Comparison of ENCODE assay signal across 9 mouse cellular contexts in the genomic region with DNA sequence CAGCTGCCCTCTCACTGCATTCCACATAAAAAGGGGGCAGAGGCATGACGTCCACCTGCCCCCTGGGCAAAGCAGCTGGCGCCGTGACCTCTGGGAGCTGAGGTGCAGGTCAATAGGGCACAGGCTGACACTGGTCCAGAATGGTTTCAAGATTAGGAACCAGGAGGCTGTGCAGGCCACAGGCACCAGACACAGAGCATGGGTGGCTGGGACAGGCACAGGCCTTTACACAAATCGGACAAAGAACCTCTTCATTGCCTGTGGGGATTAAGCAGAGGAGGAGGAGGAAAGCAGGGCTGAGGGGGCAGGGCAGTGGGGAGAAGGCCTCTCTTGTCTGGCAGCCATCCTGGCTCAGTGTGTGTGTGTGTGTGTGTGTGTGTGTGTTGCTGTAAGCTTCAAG. TPM values are rescaled to one million over a fixed set of nuclear protein-coding genes. Genes with fewer than 3 reads are reported as not detected.
DNase-seq lines count a peak whose midpoint lies in the region; ATAC-seq and TF ChIP-seq lines count a peak whose summit lies in the region.
"Had no signal": no experiment of that assay in that cellular context is flagged by ENCODE, and none has a peak within 500 bp of the region (broad histone marks: within the 10 kb centered on the region; RNA-seq: fewer than 3 reads in every experiment).

No protein-coding gene starts in this region.

- no peak for TF ChIP-seq POLR2A in kidney, adult 2 months (IDR thresholded peaks at IDR 0.05; ENCODE audit: low read depth, low read length)

- no peak overlapping the region for H3K4me2 ChIP-seq in hindbrain, embryonic 16.5 days (ENCODE audit: low read length)
- no peak overlapping the region for H3K4me2 ChIP-seq in midbrain, embryonic 14.5 days (ENCODE audit: low read length)

- peak; percentile 52; the same call in 1 of the 2 replicates for ATAC-seq in hindbrain, embryonic 16.5 days
- peak; percentile 37; the same call in 1 of the 2 replicates for ATAC-seq in midbrain, embryonic 14.5 days (ENCODE audit: low FRiP score, low TSS enrichment)

- peaks cover 6% of the 10 kb centered on the region; the same call in 1 of the 2 replicates for H3K36me3 ChIP-seq in kidney, adult 2 months (ENCODE audit: control insufficient read depth, insufficient read depth, low read length)
- peaks cover 64% of the 10 kb centered on the region for H3K36me3 ChIP-seq in embryonic facial prominence, embryonic 10.5 days (replicated peaks)
- no peaks in the 10 kb centered on the region for H3K36me3 ChIP-seq in hindbrain, embryonic 16.5 days (ENCODE audit: control insufficient read depth, insufficient read depth, low read length)
- no peaks in the 10 kb centered on the region for H3K36me3 ChIP-seq in midbrain, embryonic 14.5 days (ENCODE audit: control insufficient read depth, insufficient read depth, low read length)

- H3K27me3 ChIP-seq in kidney, adult 2 months (replicated peaks; ENCODE audit: control insufficient read depth, insufficient read depth, low read length), result no peaks in the 10 kb centered on the region
- no peaks in the 10 kb centered on the region for H3K27me3 ChIP-seq in embryonic facial prominence, embryonic 10.5 days (replicated peaks; ENCODE audit: low read depth, poor library complexity, severe bottlenecking)
- no peaks in the 10 kb centered on the region for H3K27me3 ChIP-seq in hindbrain, embryonic 16.5 days (replicated peaks; ENCODE audit: control insufficient read depth, insufficient read depth, low read length)
- H3K27me3 ChIP-seq in midbrain, embryonic 14.5 days (ENCODE audit: control insufficient read depth, insufficient read depth, low read length), result no peaks in the 10 kb centered on the region

- TF ChIP-seq CTCF in kidney, adult 2 months (conservative IDR thresholded peaks at IDR 0.05; ENCODE audit: insufficient read depth, insufficient read length, low read depth, low read length), result no peak

- peaks cover 6% of the 10 kb centered on the region; the same call in 1 of the 2 replicates for H3K4me1 ChIP-seq in kidney, adult 2 months (ENCODE audit: control insufficient read depth, insufficient read depth, low read length)
- peaks cover 25% of the 10 kb centered on the region for H3K4me1 ChIP-seq in embryonic facial prominence, embryonic 10.5 days
- 0 out of 2 replicates have a peak, but pooled peaks cover 3% of the 10 kb centered on the region for H3K4me1 ChIP-seq in hindbrain, embryonic 16.5 days (ENCODE audit: control insufficient read depth, insufficient read depth, low read depth, low read length)
- H3K4me1 ChIP-seq in midbrain, embryonic 14.5 days (ENCODE audit: control insufficient read depth, insufficient read depth, low read length), result no peaks in the 10 kb centered on the region

- H3K9me3 ChIP-seq in embryonic facial prominence, embryonic 10.5 days, result no peaks in the 10 kb centered on the region
- no peaks in the 10 kb centered on the region for H3K9me3 ChIP-seq in hindbrain, embryonic 16.5 days (ENCODE audit: control insufficient read depth, low read length)
- no peaks in the 10 kb centered on the region for H3K9me3 ChIP-seq in midbrain, embryonic 14.5 days (ENCODE audit: control insufficient read depth, low read length)

- WGBS in kidney, adult 2 months, result 47% methylated on average over 4 of the region's 4 CpGs
- 25% methylated on average over 4 of the region's 4 CpGs for WGBS in embryonic facial prominence, embryonic 10.5 days
- WGBS in hindbrain, embryonic 16.5 days, result 65% methylated on average over 4 of the region's 4 CpGs
- 41% methylated on average over 4 of the region's 4 CpGs for WGBS in midbrain, embryonic 14.5 days

- no peak overlapping the region for H3K27ac ChIP-seq in kidney, adult 2 months (ENCODE audit: insufficient read depth, low read depth, low read length)
- peak overlapping the region; percentile 80 for H3K27ac ChIP-seq in embryonic facial prominence, embryonic 10.5 days (replicated peaks)
- no peak overlapping the region for H3K27ac ChIP-seq in hindbrain, embryonic 16.5 days (ENCODE audit: low read depth, low read length)
- peak overlapping the region; percentile 52; the same call in 1 of the 2 replicates for H3K27ac ChIP-seq in midbrain, embryonic 14.5 days (replicated peaks; ENCODE audit: low read depth, low read length)
- H3K27ac ChIP-seq: liver, embryonic 14.5 days had no signal

- no peak overlapping the region for H3K9ac ChIP-seq in hindbrain, embryonic 16.5 days (ENCODE audit: low read depth, low read length)
- H3K9ac ChIP-seq in midbrain, embryonic 14.5 days (replicated peaks; ENCODE audit: low read length), result no peak overlapping the region
- H3K9ac ChIP-seq: liver, embryonic 14.5 days had no signal

- no peak overlapping the region for H3K4me3 ChIP-seq in kidney, adult 2 months (ENCODE audit: insufficient read depth, low read depth, low read length)
- no peak overlapping the region for H3K4me3 ChIP-seq in embryonic facial prominence, embryonic 10.5 days
- H3K4me3 ChIP-seq in hindbrain, embryonic 16.5 days (ENCODE audit: low read length), result no peak overlapping the region
- no peak overlapping the region for H3K4me3 ChIP-seq in midbrain, embryonic 14.5 days (replicated peaks; ENCODE audit: low read depth, low read length)

- peak; percentile 6 for DNase-seq in kidney, adult 2 months
- DNase-seq in kidney, adult 11 months, result no peak
- peak; percentile 49 for DNase-seq in embryonic facial prominence, embryonic 10.5 days (ENCODE audit: low spot score)
- peak; percentile 59 for DNase-seq in midbrain, embryonic 14.5 days
- no peak for DNase-seq in kidney, postnatal 14 days
- DNase-seq in kidney, adult 8-10 months, result no peak
- no peak for DNase-seq in spleen, postnatal 14 days (ENCODE audit: low spot score in 2 of 2)

RNA-seq across cellular contexts. Expression of gene Saysd1, which starts 5.8 kb away (rescaled TPM):
- 10.8 and 11.4 TPM in 2 replicates for polyA plus RNA-seq in kidney, adult 2 months (2012; rRNA removed)
- polyA plus RNA-seq in embryonic facial prominence, embryonic 10.5 days (2016; fragmentation: Nextera tagmentation; extraction: Ambion mirVana), result 9.2 and 11.1 TPM in 2 replicates
- polyA plus RNA-seq in hindbrain, embryonic 16.5 days (2015; fragmentation: Nextera tagmentation; extraction: Ambion mirVana), result 12.1 and 12.6 TPM in 2 replicates
- 13.7 and 15.1 TPM in 2 replicates for polyA plus RNA-seq in midbrain, embryonic 14.5 days (2014; fragmentation: Nextera tagmentation; extraction: Ambion mirVana)

RNA-seq across cellular contexts. Expression of gene Kcnk5, which starts 37.5 kb away (rescaled TPM):
- 32.0 and 34.2 TPM in 2 replicates for polyA plus RNA-seq in kidney, adult 2 months (2012; rRNA removed)
- polyA plus RNA-seq in embryonic facial prominence, embryonic 10.5 days (2016; fragmentation: Nextera tagmentation; extraction: Ambion mirVana), result 9.3 and 10.7 TPM in 2 replicates
- 1.4 and 1.7 TPM in 2 replicates for polyA plus RNA-seq in hindbrain, embryonic 16.5 days (2015; fragmentation: Nextera tagmentation; extraction: Ambion mirVana)
- 0.43 and 0.88 TPM in 2 replicates for polyA plus RNA-seq in midbrain, embryonic 14.5 days (2014; fragmentation: Nextera tagmentation; extraction: Ambion mirVana)

Comparison
In these comparisons a context has a peak if more than half of its experiments do, and no peak if none do; other contexts are left out.
1. DNase-seq: peak in kidney, adult 2 months (single experiment), embryonic facial prominence, embryonic 10.5 days (single experiment) and midbrain, embryonic 14.5 days (single experiment); none in kidney, adult 11 months (single experiment), kidney, postnatal 14 days (single experiment), kidney, adult 8-10 months (0 of 2) and spleen, postnatal 14 days (0 of 2).
2. H3K27ac ChIP-seq: peak in embryonic facial prominence, embryonic 10.5 days (single experiment) and midbrain, embryonic 14.5 days (single experiment); none in kidney, adult 2 months (single experiment) and hindbrain, embryonic 16.5 days (single experiment).